Mouse (Mus musculus): Measurements from ENCODE around the gene Papss1. TPM values are rescaled to one million over a fixed set of nuclear protein-coding genes. Genes with fewer than 3 reads are reported as not detected.
A peak's percentile ranks its signal among the peaks of the same experiment; 100 is the strongest.
"Not testable (repeated sequence)": the region's sequence is repeated elsewhere in the genome, so short reads cannot be mapped to it uniquely, and the experiment has no call there.

Gene Papss1
- polyA plus RNA-seq, 1 experiment = 30.2 TPM

GRCm38 (mm10) chr3:131541244-131541942, 23.2 kb upstream of the Papss1 start:
- no peak overlapping the region for H3K27ac ChIP-seq (ENCODE audit: insufficient read depth, low read depth, low read length)
- TF ChIP-seq POLR2A (IDR thresholded peaks at IDR 0.05; ENCODE audit: borderline replicate concordance, low read depth, low read length) = no peak
- TF ChIP-seq CTCF (IDR thresholded peaks at IDR 0.05; ENCODE audit: low read depth, low read length) = no peak
- H3K4me3 ChIP-seq (ENCODE audit: insufficient read depth, low read length) = no peak overlapping the region
- H3K4me1 ChIP-seq (ENCODE audit: control insufficient read depth, insufficient read depth, low read length) = no peaks in the 10 kb centered on the region

GRCm38 (mm10) chr3:131547562-131547961, 17.0 kb upstream of the Papss1 start:
- not testable (repeated sequence) for H3K4me3 ChIP-seq (ENCODE audit: insufficient read depth, low read length); H3K27ac ChIP-seq (ENCODE audit: insufficient read depth, low read depth, low read length); H3K4me1 ChIP-seq (ENCODE audit: control insufficient read depth, insufficient read depth, low read length)

GRCm38 (mm10) chr3:131550046-131550445, 14.5 kb upstream of the Papss1 start:
- TF ChIP-seq CTCF (IDR thresholded peaks at IDR 0.05; ENCODE audit: low read depth, low read length) (no peak), POLR2A (IDR thresholded peaks at IDR 0.05; ENCODE audit: borderline replicate concordance, low read depth, low read length) (no peak)
- no peaks in the 10 kb centered on the region for H3K4me1 ChIP-seq (ENCODE audit: control insufficient read depth, insufficient read depth, low read length)
- H3K27ac ChIP-seq (ENCODE audit: insufficient read depth, low read depth, low read length) = no peak overlapping the region
- H3K4me3 ChIP-seq (ENCODE audit: insufficient read depth, low read length) = no peak overlapping the region

GRCm38 (mm10) chr3:131552349-131553254, 12.0 kb upstream of the Papss1 start:
- no peak overlapping the region for H3K27ac ChIP-seq (ENCODE audit: insufficient read depth, low read depth, low read length)
- TF ChIP-seq POLR2A (IDR thresholded peaks at IDR 0.05; ENCODE audit: borderline replicate concordance, low read depth, low read length) = no peak
- TF ChIP-seq CTCF (IDR thresholded peaks at IDR 0.05; ENCODE audit: low read depth, low read length) = no peak
- H3K4me1 ChIP-seq (ENCODE audit: control insufficient read depth, insufficient read depth, low read length) = no peaks in the 10 kb centered on the region
- H3K4me3 ChIP-seq (ENCODE audit: insufficient read depth, low read length) = peak overlapping the region; percentile 15; the same call in 1 of the 2 replicates

- TF ChIP-seq CTCF (IDR thresholded peaks at IDR 0.05; ENCODE audit: low read depth, low read length) (no peak), POLR2A (IDR thresholded peaks at IDR 0.05; ENCODE audit: borderline replicate concordance, low read depth, low read length) (no peak)
- Histone ChIP-seq H3K4me3 (ENCODE audit: insufficient read depth, low read length) (no peak overlapping the region), H3K27ac (ENCODE audit: insufficient read depth, low read depth, low read length) (no peak overlapping the region), H3K4me1 (ENCODE audit: control insufficient read depth, insufficient read depth, low read length) (no peaks in the 10 kb centered on the region)
These were observed 8.8 kb upstream of the Papss1 start for GRCm38 (mm10) chr3:131555771-131556170.

GRCm38 (mm10) chr3:131561591-131561990, 3.0 kb upstream of the Papss1 start:
- TF ChIP-seq CTCF (IDR thresholded peaks at IDR 0.05; ENCODE audit: low read depth, low read length) (no peak), POLR2A (IDR thresholded peaks at IDR 0.05; ENCODE audit: borderline replicate concordance, low read depth, low read length) (no peak)
- Histone ChIP-seq H3K4me1 (ENCODE audit: control insufficient read depth, insufficient read depth, low read length) (peaks cover 14% of the 10 kb centered on the region), H3K27ac (ENCODE audit: insufficient read depth, low read depth, low read length) (no peak overlapping the region), H3K4me3 (ENCODE audit: insufficient read depth, low read length) (no peak overlapping the region)

- no peak overlapping the region for H3K27ac ChIP-seq (ENCODE audit: insufficient read depth, low read depth, low read length)
- H3K4me1 ChIP-seq (ENCODE audit: control insufficient read depth, insufficient read depth, low read length) = peaks cover 15% of the 10 kb centered on the region
- H3K4me3 ChIP-seq (ENCODE audit: insufficient read depth, low read length) = peak overlapping the region; percentile 89
- TF ChIP-seq CTCF (IDR thresholded peaks at IDR 0.05; ENCODE audit: low read depth, low read length) = no peak
- TF ChIP-seq POLR2A (IDR thresholded peaks at IDR 0.05; ENCODE audit: borderline replicate concordance, low read depth, low read length) = no peak
These were observed 666 bp downstream of the Papss1 start for GRCm38 (mm10) chr3:131565257-131565610.

- TF ChIP-seq CTCF (IDR thresholded peaks at IDR 0.05; ENCODE audit: low read depth, low read length) (no peak), POLR2A (IDR thresholded peaks at IDR 0.05; ENCODE audit: borderline replicate concordance, low read depth, low read length) (no peak)
- H3K4me1 ChIP-seq (ENCODE audit: control insufficient read depth, insufficient read depth, low read length) = peaks cover 17% of the 10 kb centered on the region
- H3K4me3 ChIP-seq (ENCODE audit: insufficient read depth, low read length) = no peak overlapping the region
- no peak overlapping the region for H3K27ac ChIP-seq (ENCODE audit: insufficient read depth, low read depth, low read length)
These were observed 1.7 kb downstream of the Papss1 start for GRCm38 (mm10) chr3:131566281-131566680.

GRCm38 (mm10) chr3:131570506-131570905, 5.9 kb downstream of the Papss1 start:
- no peak for TF ChIP-seq CTCF (IDR thresholded peaks at IDR 0.05; ENCODE audit: low read depth, low read length)
- TF ChIP-seq POLR2A (IDR thresholded peaks at IDR 0.05; ENCODE audit: borderline replicate concordance, low read depth, low read length) = no peak
- Histone ChIP-seq H3K27ac (ENCODE audit: insufficient read depth, low read depth, low read length) (no peak overlapping the region), H3K4me3 (ENCODE audit: insufficient read depth, low read length) (no peak overlapping the region), H3K4me1 (ENCODE audit: control insufficient read depth, insufficient read depth, low read length) (peaks cover 10% of the 10 kb centered on the region)

- Histone ChIP-seq H3K4me3 (ENCODE audit: insufficient read depth, low read length) (no peak overlapping the region), H3K27ac (ENCODE audit: insufficient read depth, low read depth, low read length) (no peak overlapping the region), H3K4me1 (ENCODE audit: control insufficient read depth, insufficient read depth, low read length) (peaks cover 3% of the 10 kb centered on the region; the same call in 1 of the 2 replicates)
- no peak for TF ChIP-seq POLR2A (IDR thresholded peaks at IDR 0.05; ENCODE audit: borderline replicate concordance, low read depth, low read length)
- no peak for TF ChIP-seq CTCF (IDR thresholded peaks at IDR 0.05; ENCODE audit: low read depth, low read length)
These were observed 9.0 kb downstream of the Papss1 start for GRCm38 (mm10) chr3:131573555-131573954.
